Mouse (Mus musculus): ENCODE data around the gene Ccdc61. TPM values are rescaled to one million over a fixed set of nuclear protein-coding genes. Genes with fewer than 3 reads are reported as not detected.

Gene Ccdc61
- total RNA-seq (2023), result 10 to 100 TPM; 22.8 to 37.2 TPM

GRCm38 (mm10) chr7:18910241-18910831 is at the start of gene Ccdc61:
Gene Ccdc61, minus strand, starts transcription at chr7:18910415.

GRCm38 (mm10) chr7:18925162-18925938 is 15.1 kb upstream of the Ccdc61 start, which contains the start of gene Nova2:
Gene Nova2, plus strand, starts transcription at chr7:18925888.

GRCm38 (mm10) chr7:18871031-18871430 is 39.2 kb downstream of the Ccdc61 start, which contains the start of gene Pglyrp1:
Gene Pglyrp1, plus strand, starts transcription at chr7:18871331.

Other genes with a start within 250 kb of the Ccdc61 start
- gene Psg20, start 224.2 kb downstream of the Ccdc61 start, total RNA-seq (2023), result not detected
- not detected for gene Psg22, start 192.3 kb downstream of the Ccdc61 start, total RNA-seq (2023)
- not detected for gene Psg19, start 111.9 kb downstream of the Ccdc61 start, total RNA-seq (2023)
- not detected for gene Psg17, start 88.8 kb downstream of the Ccdc61 start, total RNA-seq (2023)
- not detected for gene Mill2, start 70.4 kb downstream of the Ccdc61 start, total RNA-seq (2023)
- gene Pglyrp1, start 39.1 kb downstream of the Ccdc61 start, total RNA-seq (2023), result 10 to 100 TPM; 23.8 TPM
- gene Nova2, start 15.5 kb upstream of the Ccdc61 start, total RNA-seq (2023), result not detected
- gene Nanos2, start 77.0 kb upstream of the Ccdc61 start, total RNA-seq (2023), result not detected
- gene Mypop, start 80.8 kb upstream of the Ccdc61 start, total RNA-seq (2023), result 1 to 10 TPM; 1.4 to 1.8 TPM
- gene Irf2bp1, start 93.6 kb upstream of the Ccdc61 start, total RNA-seq (2023), result 10 to 100 TPM; 32.3 to 33.9 TPM
- not detected for gene Foxa3, start 113.1 kb upstream of the Ccdc61 start, total RNA-seq (2023)
- gene Sympk, start 114.0 kb upstream of the Ccdc61 start, total RNA-seq (2023), result 100 to 1,000 TPM; 109 to 118 TPM
- gene Rsph6a, start 144.3 kb upstream of the Ccdc61 start, total RNA-seq (2023), result under 1 TPM in 1 of 2 experiments, not detected in 1; 0.58 TPM
- 10 to 100 TPM; 15.1 to 15.8 TPM for gene Dmwd, start 165.8 kb upstream of the Ccdc61 start, total RNA-seq (2023)
- 10 to 100 TPM; 12.2 to 17.9 TPM for gene Dmpk, start 173.4 kb upstream of the Ccdc61 start, total RNA-seq (2023)
- under 1 TPM; 0.24 to 0.46 TPM for gene Six5, start 184.2 kb upstream of the Ccdc61 start, total RNA-seq (2023)
- not detected for gene Gm4969, start 208.0 kb upstream of the Ccdc61 start, total RNA-seq (2023)
- 10 to 100 TPM; 27.1 to 29.2 TPM for gene Fbxo46, start 209.4 kb upstream of the Ccdc61 start, total RNA-seq (2023)
- 10 to 100 TPM; 12.3 to 14.1 TPM for gene Qpctl, start 238.9 kb upstream of the Ccdc61 start, total RNA-seq (2023)
- gene Snrpd2, start 239.3 kb upstream of the Ccdc61 start, total RNA-seq (2023), result 100 to 1,000 TPM in 1 of 2 experiments, 10 to 100 TPM in 1; 89.6 to 100 TPM

Measured in B cell, adult 67 days (primary cell).